Mouse (Mus musculus): ENCODE measurements around the gene Ermp1. TPM values are rescaled to one million over a fixed set of nuclear protein-coding genes. Genes with fewer than 3 reads are reported as not detected.
A peak's percentile ranks its signal among the peaks of the same experiment; 100 is the strongest.
"Not testable (repeated sequence)": the region's sequence is repeated elsewhere in the genome, so short reads cannot be mapped to it uniquely, and the experiment has no call there.

Ermp1 gene
- total RNA-seq, 2 experiments from 2014 or later, result 52.2 to 58.4 TPM

- DNase-seq (ENCODE audit: low spot score in 2 of 2), result no peak
Observed at GRCm38 (mm10) chr19:29603548-29604353, 44.5 kb downstream of the Ermp1 start.

- no peak for DNase-seq (ENCODE audit: low spot score in 2 of 2)
Observed at GRCm38 (mm10) chr19:29598981-29599380, 49.2 kb downstream of the Ermp1 start.

GRCm38 (mm10) chr19:29596985-29597384 is 51.2 kb downstream of the Ermp1 start:
- DNase-seq (ENCODE audit: low spot score in 2 of 2), result no peak

- DNase-seq (ENCODE audit: low spot score in 2 of 2), result no peak
Observed at GRCm38 (mm10) chr19:29596276-29596675, 51.9 kb downstream of the Ermp1 start.

- not testable (repeated sequence) for DNase-seq (ENCODE audit: low spot score in 2 of 2)
Observed at GRCm38 (mm10) chr19:29593783-29594182, 54.4 kb downstream of the Ermp1 start.

GRCm38 (mm10) chr19:29583734-29584133 is 64.5 kb downstream of the Ermp1 start:
- DNase-seq (ENCODE audit: low spot score in 2 of 2), result no peak

- no peak for DNase-seq (ENCODE audit: low spot score in 2 of 2)
Observed at GRCm38 (mm10) chr19:29582439-29582838, 65.8 kb downstream of the Ermp1 start.

GRCm38 (mm10) chr19:29566512-29566911 is 81.7 kb downstream of the Ermp1 start:
- no peak for DNase-seq (ENCODE audit: low spot score in 2 of 2)

- DNase-seq (ENCODE audit: low spot score in 2 of 2), result peak; percentile 29 to 80
Observed at GRCm38 (mm10) chr19:29563258-29563779, 84.9 kb downstream of the Ermp1 start.

GRCm38 (mm10) chr19:29562603-29563002 is 85.6 kb downstream of the Ermp1 start:
- DNase-seq (ENCODE audit: low spot score in 2 of 2), result no peak

- DNase-seq (ENCODE audit: low spot score in 2 of 2), result no peak
Observed at GRCm38 (mm10) chr19:29562166-29562565, 86.0 kb downstream of the Ermp1 start.

Other genes with a start within 250 kb of the Ermp1 start
- gene Pdcd1lg2, start 237.5 kb downstream of the Ermp1 start, total RNA-seq (2021), result not detected
- gene Ric1, start 126.1 kb downstream of the Ermp1 start, total RNA-seq (2021), result 10 to 100 TPM; 41.8 to 42.0 TPM
- gene Mlana, start 49.4 kb upstream of the Ermp1 start, total RNA-seq (2021), result under 1 TPM in 1 of 2 experiments, not detected in 1; 0.63 TPM
- gene 9930021J03Rik, start 157.6 kb upstream of the Ermp1 start, total RNA-seq (2021), result 10 to 100 TPM; 40.6 to 40.8 TPM
- gene Ranbp6, start 164.6 kb upstream of the Ermp1 start, total RNA-seq (2021), result 10 to 100 TPM; 34.8 to 35.0 TPM